Mouse (Mus musculus): ENCODE results near the gene Nck2.
A peak's percentile ranks its signal among the peaks of the same experiment; 100 is the strongest.

The Nck2 gene

DNA sequence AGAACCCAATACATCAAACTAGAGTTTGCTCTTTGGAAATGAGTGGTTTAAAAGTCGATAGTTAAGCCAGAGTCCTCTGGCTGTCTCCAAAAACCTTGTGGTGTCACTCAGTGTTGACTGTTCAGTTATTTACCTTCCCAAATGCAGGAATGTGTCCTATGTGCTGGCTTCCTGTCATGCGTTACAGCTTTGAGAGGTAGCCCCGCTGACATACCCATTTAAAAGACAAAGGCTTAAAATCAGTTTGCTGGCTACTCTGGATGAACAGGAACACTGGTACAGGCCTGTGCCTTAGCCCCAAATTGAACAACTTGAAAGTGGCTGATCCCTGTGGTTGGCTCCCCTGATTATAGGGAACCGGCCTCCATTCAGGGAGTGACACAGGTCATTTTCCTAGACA, 126.7 kb downstream of the Nck2 start:
- DNase-seq (ENCODE audit: low read depth, low spot score): peak; percentile 89

DNA sequence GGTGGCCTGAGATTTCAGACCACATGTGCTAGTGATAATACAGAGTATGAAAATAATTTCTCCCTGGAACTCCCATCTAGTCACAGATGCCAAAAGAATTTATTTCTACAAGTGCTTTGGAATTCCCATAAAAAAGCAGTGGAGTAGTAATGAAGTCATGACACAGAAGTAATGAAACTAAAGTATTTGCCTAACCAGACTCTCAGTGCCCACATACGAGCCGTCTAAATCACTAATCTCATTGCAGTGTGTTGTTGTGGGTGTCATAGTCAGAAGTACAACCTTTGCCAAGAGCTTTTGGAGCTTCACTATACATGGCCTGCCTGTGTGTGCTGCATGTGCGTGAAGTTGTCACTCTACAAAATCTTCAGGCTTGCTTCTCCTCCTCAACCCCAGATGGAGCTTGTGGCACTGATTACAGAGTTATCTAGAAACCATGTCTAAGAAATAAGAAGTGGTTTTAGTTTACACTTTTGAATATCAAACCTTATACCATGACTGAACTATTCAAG, 130.5 kb downstream of the Nck2 start:
- DNase-seq (ENCODE audit: low read depth, low spot score): no peak

DNA sequence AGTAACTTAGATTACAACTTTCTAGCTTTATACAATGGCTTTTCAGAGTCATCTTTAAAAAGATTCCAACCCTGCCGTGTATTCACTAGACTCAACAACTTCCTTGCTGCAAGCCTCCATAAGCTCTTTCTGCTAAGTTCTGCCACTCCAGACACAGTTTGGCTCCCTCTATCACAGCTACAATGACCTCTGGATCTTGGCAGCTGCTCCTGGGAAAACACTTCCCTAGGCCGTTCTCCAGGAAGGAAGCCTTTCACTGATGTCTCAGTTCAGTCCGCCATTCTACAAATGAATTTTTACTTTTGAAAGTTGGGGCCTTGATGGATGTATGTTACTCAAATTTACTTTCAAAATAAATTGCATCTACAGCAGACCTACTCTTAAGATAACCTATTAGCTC, 133.0 kb downstream of the Nck2 start:
- no peak for DNase-seq (ENCODE audit: low read depth, low spot score)

GRCm38 (mm10) chr1:43583564-43583963, 139.2 kb downstream of the Nck2 start:
- no peak for DNase-seq (ENCODE audit: low read depth, low spot score)

- DNase-seq (ENCODE audit: low read depth, low spot score): no peak
These were observed 144.6 kb downstream of the Nck2 start for GRCm38 (mm10) chr1:43589001-43589400.

- DNase-seq (ENCODE audit: low read depth, low spot score): no peak
These were observed 145.5 kb downstream of the Nck2 start for GRCm38 (mm10) chr1:43589910-43590309.

DNA sequence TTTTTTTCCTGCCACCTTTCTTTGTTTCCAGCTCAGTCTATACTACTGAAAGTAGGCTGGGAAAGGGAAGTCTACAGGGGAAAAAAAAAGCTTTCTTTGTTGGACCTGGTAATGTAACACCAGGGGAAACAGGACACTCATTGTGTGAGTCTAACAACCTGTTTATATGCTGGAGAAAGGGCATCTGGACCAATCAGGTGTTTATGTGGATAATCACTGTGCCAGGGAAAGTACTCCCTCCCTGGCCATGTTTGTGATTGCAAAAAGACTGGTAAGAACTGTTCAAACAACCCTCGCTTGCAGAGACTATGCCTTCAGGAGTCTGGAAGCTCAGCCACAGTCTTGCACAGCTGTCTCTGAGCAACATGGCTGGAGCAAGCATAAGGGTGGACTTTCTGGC, 146.3 kb downstream of the Nck2 start:
- DNase-seq (ENCODE audit: low read depth, low spot score): no peak

DNA sequence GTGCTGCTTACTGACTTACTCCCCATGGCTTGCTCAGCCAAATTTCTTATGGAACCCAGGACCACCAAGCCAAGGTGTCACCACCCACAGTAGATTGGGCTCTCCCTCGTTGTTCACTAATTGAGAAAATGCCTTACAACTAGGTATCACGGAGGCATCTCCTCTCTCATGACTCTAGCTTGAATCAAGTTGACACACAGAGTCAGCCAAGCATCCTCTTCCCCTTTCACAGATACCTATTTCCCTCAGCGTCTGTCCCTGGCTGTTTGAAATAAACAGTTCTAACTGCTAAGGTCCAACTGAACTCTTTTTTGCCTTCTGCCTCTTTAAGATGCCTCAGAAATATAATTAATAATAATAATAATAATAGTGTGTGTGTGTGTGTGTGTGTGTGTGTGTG, 148.7 kb downstream of the Nck2 start:
- no peak for DNase-seq (ENCODE audit: low read depth, low spot score)

DNA sequence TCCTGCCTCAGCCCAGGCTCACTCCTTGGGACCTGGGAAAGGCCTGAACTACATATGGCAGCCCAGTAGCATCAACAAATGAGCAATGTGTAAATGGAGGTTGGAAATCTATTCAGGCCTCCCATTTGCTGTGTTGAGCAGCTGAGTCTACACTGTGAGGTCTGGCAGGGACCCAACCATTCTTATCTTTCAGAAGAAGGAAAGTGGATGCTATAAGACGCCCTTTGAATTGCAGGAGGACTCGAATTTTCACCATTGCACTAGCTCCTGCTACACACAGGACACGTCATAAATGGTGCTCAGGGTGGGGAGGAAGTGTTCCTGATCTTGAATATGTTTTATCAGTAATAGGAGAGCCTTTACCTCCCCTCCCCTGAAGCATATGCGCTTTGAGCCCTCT, 150.4 kb downstream of the Nck2 start:
- DNase-seq (ENCODE audit: low read depth, low spot score): no peak

- DNase-seq (ENCODE audit: low read depth, low spot score): no peak
These were observed 153.4 kb downstream of the Nck2 start for GRCm38 (mm10) chr1:43597731-43598130.

GRCm38 (mm10) chr1:43599483-43599882, 155.1 kb downstream of the Nck2 start:
- no peak for DNase-seq (ENCODE audit: low read depth, low spot score)

- no peak for DNase-seq (ENCODE audit: low read depth, low spot score)
These were observed 156.7 kb downstream of the Nck2 start for GRCm38 (mm10) chr1:43601054-43601453.

- DNase-seq (ENCODE audit: low read depth, low spot score): no peak
These were observed 171.6 kb downstream of the Nck2 start for GRCm38 (mm10) chr1:43615948-43616347.

Data from ZHBTc4 (cell line).